Mouse (Mus musculus) right cerebral cortex, postnatal 4 days (tissue): ENCODE measurements at regions not wholly inside any gene's neighbourhood (a gene's known extent, or its start where the extent isn't known, plus 50 kb on each side); places are given as distances from the start of the nearest gene placed in this dataset.

Experiments
- DNase-seq: peaks from one replicate; pipeline ENCODE4 v3.0.0-alpha.2; 2022

DNA sequence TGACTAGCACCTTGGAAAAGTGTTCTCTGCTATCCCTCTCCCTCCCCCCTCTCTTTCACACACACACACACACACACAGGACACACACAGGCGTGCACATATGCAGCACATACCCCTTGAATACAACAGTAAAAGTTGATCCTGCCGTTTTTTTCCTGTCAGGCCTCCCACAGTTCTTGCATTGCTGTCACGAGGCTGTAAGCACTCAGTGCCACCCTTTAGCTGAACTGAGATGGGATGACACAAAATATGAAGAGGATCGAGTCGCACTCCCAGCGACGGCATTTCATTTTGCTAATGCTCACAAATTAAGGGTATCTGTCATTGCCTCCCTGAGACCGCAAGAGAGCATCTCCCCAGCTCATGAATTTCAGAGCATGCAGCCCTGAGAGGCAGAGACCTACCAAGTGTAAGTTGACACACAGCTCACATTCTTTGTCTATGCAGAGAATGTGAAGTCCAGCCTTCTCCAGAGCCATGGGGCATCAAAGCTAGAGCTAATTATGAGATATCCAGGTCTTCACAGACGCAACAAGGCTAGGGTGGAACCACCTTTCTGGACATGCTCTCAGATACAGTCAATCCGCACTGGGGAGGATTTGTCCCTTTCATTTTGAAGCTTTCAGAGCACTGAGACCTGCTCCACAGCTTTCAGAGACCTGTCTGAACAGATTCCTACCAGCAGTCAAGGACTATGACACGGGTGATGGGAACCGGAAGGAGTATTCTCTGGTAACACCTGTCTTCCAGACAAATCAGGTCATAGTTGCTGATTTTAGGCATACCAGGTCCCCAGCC is 152.3 kb downstream of the Cmpk2 start:
- peak; percentile 17 for DNase-seq

DNA sequence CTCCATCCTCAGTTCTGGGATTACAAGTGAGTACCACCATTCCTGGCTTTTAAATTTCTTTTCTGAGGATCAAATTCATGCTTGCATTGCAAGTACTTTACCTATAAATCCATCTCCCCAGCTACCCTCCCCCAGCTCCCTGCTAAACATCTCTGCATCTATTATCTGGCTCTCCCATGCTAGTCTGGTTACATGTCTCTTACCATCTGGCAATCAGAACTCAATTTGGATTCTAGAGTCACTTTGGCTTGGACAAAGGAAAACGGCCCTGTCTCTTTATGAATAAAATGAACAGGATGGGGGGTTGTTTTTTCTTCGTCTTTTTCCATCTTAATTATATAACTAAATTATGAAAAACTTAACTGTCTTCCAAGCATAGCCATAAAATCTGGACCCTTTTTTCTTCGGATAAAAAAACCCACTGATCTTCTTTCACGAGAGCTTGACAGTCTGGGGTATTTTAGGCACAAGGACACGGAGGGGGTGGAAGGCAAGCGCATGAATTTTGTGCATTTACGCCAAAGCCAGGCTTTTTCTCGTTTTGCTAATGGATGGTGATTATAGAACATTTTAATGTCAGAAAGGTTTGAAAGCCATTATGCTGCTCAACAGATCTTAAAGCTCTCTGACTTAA is 151.6 kb downstream of the Cmpk2 start:
- peak; percentile 19 for DNase-seq

DNA sequence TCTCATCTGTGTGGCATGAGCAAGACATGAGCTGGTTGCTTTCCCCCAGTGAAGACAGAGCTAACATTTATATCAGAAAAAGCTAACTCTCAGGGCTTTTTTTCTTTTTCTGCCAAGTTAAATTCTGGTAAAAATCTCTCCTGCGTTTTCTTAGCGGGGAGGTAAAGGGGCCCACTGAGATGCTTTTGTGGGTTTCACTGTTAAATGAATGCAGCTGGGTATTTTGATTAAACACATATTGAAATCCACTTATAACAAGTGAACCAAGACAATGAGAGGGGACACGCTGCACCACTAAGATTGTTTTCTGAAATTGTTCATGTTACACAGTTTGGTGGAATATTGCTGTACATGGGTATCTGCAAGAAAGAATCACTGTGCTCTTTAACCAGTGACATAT is 149.0 kb downstream of the Cmpk2 start:
- DNase-seq: no peak

DNA sequence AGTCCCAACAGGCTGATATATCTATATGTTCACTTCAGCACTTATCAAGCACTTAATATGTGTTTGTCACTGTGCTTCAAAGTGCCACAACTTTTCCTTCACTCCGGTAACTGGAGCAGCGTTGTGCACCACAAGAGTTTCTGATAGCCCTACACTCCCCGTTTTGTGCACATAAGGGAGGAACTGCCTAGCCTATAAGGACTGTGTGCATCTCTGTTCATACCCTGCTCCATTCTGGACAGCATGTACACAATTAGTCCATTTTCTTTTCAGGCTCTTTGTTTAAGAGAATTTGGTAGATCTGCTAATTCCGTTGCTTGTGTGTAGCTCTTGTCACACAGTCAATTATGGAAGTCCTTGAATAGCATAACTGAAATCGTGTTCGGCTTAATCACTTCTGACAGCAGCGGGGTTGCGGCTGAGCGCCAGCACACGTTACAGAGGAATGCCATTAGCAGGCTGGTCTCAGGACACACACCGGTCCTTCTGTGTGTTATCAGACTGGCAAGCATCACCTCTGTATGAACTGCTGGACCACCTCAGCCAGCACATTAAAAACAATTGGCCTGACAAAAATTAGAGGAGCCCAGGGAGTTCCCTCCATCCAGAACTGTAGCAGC is 144.2 kb downstream of the Cmpk2 start:
- no peak for DNase-seq

DNA sequence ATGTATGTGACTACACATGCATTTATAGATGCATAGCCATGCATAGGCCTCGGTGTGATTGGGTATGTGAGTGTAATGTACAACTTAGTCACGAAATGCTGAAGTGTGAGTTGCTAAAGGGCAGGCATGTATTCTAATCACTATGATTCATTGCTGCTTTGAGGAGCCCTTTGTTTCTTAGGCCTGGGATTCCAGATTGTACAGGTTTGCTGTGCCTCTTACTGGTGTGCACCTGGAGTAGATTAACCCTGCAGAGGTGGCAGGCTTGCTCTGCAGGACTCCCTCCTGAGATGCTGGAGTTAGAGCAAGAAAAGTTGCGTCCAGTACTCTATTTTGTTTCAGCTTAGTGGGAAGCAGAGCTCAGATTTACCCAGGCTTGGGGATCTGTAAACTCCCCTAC is 141.1 kb downstream of the Cmpk2 start:
- DNase-seq: no peak

DNA sequence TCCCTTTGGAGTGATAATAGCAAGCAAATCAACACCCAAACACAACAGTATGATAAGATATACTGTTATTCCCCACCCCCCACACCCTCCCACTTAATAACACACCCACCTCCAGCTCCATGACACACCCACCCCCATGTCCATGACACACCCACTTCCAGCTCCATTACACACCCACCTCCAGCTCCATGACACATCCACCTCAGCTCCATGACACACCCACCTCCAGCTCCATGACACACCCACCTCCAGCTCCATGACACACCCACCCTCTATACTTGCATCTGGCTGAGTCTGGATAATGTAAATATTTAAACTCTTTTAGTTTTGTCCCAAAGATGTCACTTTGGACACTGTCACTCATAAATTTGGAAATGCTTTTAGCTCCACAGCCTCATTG is 129.5 kb downstream of the Cmpk2 start:
- no peak for DNase-seq

DNA sequence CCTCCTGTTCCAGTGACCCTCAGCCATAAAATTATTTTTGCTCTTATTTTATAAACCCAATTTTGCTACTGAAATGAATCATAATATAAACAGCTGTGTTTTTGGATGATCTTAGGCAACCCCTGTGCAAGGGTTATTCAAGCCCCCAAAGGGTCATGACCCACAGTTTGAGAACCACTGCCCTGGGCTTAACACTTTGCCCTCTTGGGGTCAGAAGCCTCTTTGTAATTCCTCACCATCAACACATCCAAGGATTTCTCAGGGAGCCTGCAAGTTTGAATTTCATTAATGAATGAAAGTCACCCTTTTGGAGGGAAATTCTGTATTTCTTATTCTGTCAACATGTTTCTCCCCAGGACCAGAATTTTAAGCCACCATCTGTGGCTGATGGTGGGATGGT is 123.1 kb downstream of the Cmpk2 start:
- no peak for DNase-seq

DNA sequence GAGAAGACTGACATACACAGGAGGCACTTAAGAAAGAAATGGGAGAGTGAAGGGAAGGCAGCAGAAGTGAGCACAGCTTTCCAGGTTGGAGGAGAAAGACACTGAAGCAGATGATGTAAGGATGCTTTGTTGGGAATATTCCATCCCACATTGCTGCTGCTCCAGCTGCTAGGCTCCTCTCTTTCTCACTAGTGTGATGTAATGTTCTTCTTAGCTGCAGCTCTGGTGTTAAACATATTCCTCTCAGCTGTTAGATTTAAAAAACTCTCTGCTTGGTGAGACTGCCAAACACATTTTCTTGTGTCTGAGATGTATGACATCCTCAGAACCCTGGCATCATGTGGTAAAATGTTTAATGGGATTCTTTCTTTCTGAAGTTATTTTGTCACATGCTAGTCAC is 120.1 kb downstream of the Cmpk2 start:
- no peak for DNase-seq

DNA sequence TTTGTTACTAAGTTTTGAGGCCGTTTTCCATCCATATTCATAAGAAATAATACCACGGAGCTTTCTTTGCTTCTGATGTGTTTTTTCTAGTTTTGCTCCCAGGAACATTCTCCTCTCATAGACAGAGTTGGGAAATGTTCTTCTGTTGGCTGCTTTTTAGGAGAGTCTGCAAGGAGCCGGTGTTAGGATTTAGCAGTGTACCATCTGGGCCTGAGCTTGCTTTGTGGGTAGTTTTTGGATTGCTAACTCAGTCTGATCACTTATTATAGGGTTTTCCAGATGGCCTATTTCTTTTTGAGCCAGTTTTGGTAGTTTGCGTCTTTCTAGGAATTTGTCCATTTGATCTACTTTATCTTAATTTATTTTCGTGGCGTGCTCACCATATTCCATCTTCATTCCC is 108.4 kb downstream of the Cmpk2 start:
- DNase-seq: no peak

DNA sequence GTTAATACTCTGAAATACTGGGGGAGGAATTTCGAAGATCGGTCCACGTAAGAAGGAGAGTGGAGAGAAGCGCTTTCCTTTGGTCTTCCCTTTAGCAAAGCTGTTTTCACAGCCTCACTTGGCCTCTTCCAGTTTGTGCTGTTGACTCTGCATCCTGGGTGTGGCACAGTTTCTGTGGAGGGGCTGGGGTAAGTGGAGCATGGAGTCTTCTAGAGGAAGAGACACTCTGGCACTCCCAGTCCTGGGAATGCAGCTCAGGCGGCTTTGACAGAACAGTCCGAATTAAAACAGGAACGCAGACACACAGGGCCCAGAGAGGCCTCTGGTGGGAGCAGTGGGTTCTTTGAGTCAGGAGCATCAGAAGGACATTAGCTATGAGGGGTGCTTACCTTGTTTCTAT is 102.6 kb downstream of the Cmpk2 start:
- DNase-seq: no peak

DNA sequence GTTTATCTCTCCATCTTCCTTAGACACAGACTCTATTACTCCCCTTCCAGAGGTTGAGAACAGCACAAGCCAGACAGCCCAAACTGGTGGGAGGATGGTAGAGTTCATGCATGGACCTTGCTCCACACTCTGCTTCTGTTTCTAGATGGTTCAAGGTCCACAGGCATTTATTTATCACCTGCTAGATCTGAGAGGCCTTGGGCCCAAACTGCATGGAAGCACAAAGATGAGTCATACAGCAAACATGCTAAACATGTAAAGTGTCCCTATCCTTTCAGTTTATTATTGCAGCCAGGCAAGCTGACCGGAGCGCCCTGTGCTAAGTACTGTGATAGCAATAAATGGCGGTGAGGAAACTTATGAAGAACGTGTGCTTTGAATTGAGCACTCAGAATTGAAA is 98.4 kb downstream of the Cmpk2 start:
- no peak for DNase-seq

DNA sequence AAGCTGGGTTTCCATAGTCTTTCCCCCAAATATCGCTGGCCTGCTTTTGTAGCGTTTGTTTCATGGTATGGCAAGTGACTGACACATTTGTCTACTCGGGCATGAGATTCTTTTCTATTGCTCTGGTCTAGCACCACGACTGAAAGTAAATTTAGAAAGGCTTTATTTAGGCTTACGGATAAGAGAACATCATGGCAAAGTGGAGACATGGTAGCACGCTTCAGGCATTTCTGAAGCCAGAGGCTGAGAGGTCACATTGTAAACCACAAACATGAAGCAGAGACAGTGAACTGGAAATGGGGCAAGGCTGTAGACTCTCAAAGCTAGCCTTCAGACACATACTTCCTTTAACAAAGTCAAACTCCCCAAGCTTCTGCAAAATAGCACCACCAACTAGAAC is 93.9 kb downstream of the Cmpk2 start:
- no peak for DNase-seq

DNA sequence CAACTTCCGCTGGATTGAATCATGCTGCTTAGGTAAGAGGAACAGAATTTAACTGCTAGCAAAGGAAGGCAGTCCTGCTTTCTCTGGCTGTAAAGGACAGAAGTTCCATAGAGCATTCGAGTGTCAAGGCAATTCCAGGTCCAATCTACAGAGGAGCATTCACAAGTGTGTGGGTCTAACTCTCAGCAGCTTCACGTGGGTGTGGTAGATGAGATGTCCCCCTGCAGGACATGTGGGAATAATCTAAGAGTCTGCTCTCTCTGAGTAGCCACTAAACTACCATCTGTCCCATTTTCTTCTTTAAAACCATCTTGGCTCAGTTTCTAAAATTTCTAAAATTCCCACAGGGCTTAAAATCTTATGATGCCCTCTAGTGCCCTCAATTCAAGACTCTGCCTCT is 90.6 kb downstream of the Cmpk2 start:
- DNase-seq: no peak

DNA sequence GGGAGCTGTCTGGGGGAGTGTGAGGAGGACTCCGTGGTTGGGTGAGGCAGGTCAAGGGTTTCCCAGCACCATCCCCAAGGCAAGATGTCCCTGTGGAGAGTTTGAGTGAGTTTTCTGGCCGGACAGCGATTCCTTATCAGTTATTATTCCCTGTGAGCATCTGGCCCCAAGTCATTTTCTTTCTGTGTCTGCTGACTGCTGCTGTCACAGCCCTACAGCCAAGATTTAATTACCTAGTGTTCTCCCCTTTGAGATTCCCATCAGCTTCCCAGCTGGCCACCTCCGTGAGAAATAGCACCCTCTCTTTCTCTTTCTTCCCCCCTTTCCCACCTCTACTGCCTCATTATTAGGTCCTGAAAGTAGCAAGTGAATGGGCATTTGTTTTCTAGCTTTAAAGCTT is 88.4 kb downstream of the Cmpk2 start:
- DNase-seq: no peak

DNA sequence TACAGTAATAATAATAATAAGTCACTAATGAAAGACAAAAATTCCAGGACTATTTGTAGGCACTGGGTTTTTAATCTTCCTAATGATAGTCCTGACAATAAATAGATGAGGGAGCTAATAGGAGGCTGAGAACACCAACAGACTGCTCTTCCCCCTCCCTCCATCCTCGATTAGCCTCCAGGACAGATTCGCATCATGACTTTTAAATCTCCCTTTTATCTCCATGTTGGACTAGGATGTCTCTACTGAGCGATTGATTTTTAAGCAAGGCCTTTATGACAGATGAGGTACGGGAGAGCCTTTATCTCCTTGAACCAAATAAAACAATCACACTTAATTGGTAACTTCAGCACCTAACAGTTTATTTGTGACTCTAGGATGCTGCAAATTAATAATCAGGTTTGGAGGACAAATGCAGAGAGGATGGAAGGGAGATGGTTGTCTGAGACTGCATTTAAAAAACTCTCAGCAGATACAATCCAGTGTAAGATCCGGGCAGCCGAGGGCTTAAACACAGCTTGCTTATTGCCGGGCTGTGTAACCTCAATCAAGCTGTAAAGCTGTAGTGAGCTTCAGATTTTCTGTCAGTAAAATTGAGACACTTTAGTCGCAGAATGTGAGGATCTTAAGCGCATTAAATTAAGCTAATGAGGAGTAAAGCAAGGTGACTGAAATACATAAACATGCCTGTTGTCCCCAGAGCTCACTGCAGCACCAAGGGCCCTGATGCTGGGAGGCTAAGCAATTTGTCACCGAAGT is 82.3 kb downstream of the Cmpk2 start:
- DNase-seq: no peak

DNA sequence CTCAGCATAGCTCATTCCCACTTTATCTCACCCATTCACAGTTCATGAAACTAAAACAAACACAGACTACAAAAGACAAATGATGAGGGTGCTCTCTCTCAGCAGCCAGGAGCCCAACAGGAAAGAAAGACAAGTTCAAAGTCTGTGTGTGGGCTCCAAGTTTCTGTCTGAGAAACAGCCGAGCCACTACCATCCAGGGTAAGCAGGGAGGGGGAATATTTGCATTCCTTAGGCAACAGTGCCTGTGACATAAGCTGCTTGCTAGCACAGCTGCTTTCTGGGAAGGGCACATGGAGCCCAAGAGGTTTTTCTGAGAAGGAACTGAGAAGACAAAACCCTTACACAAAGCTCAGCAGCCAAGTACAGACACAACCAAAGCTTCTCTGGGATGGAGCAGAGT is 78.5 kb downstream of the Cmpk2 start:
- DNase-seq: no peak

DNA sequence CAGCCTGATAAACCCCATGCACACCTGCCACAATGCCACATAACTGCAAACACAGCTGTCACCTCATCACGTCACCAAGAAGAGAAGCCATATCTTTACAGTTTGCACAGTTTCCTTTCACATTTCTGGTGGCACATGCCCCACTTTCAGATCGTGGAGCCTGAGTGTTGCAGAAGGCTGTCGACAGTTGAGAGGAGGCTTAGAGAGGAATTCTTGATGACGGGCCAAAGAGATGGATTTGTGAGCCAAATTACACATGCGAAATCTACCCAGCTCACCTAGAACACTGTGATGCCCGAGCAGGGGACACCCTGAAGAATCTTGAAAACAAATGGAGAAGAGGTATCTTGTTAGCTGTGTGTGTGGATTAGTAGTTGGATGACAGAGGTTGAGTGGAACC is 77.4 kb downstream of the Cmpk2 start:
- DNase-seq: no peak

DNA sequence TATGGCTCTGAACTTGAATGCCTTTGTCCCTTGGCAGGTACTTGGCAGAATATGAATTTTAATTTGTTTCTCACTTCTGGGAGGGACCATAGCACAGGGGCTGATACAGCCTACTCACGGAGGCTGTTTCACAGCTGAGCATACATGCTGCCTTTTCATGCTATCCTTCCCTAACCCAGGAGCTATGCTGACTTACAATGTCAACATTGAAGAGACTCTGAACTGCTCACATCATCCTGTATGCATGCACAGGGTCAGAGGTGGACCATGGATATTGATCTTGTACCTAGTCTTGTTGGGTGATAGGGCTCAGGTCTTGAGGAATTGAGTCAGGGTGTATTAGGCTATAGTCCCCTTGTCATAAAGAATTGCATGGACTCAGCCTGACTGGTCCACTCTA is 74.5 kb downstream of the Cmpk2 start:
- DNase-seq: no peak

DNA sequence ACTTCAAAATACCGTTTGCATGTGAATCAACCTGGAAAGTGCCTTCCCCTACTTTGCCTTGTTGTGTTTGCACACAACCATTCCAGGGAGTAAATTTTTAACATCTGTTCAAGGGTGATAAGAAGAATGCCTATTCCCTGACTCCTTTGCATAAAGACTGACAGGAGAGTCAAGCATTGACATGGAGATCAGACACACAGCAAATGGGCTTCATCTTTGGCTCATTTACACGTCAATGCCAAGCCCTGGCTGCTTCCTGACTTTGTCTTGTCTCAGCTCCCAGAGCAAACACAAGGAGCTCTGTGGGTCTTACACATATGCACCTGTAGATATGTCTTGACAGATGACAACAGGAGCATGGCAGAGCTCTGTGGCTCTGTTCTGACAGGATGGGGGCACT is 73.4 kb downstream of the Cmpk2 start:
- no peak for DNase-seq

DNA sequence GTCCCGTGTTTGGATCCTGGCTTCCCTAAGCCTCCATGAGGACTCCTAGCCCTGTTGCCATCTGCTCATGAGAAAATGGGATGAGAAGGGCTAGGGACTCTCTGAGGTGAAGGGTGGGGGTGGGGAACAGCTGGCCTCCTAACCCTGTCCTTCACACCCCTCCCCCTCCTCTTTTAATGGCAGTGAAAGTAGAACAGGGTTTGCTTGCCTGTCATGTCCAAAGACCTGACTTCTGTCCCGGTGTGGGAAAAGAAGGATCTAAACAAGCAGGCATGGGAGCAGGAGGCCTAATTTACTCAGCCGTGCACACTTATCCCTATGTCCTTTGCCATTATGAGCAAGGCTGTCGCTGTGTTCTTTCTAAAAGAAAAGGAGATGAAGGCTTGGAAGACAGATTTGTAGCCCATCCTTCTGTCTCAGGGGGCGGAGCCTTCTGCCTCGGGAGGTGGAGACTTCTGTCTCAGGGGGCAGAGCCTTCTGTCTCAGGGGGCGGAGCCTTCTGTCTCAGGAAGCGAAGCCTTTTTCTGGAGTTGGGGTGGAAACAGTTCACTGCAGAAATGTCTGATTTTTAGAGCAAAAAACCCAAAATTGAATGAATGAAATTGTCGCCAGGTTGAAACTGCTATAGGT is 66.4 kb downstream of the Cmpk2 start:
- DNase-seq: peak; percentile 21

DNA sequence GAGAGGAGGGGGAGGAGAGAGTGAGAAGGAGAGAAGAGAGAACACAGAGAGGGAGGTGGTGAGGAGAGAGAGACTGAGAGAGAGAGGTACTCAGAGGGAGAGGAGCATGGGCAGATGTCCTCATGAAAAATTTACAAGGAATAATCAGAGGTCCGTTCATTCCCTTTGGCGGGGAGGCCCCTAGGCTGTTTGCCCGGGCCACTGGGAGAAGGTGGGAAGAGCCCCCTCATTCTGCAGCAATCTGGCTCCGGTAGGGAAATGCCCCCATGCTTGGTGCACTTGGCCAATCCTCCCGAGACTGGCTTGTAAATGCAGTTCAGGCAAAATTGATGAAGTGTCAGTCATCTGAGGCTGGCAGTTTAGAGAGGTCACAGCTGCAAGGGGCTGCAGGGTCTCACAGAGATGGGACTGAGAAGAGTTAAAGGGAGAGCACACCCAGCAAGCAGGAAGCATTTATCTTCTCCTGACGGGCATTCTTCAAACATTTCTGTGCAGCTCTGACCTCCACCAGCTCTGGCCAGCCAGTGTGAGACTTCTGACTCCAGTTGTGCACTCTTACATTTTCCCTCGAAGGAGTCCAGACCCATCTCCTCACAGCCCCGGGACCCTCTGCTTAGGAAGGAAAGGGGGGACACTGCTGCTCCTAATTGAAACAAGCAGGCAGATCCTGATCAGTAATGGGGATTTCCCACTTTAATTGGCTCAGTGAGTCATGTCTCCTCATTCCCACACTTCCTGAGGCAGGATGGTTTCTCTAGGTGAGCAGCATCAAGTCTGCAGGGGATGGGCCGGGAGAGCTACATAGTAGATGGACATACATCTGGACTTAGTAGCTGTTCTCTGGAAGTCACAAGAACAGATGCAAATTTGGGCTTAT is 65.5 kb downstream of the Cmpk2 start:
- peak; percentile 19 for DNase-seq

DNA sequence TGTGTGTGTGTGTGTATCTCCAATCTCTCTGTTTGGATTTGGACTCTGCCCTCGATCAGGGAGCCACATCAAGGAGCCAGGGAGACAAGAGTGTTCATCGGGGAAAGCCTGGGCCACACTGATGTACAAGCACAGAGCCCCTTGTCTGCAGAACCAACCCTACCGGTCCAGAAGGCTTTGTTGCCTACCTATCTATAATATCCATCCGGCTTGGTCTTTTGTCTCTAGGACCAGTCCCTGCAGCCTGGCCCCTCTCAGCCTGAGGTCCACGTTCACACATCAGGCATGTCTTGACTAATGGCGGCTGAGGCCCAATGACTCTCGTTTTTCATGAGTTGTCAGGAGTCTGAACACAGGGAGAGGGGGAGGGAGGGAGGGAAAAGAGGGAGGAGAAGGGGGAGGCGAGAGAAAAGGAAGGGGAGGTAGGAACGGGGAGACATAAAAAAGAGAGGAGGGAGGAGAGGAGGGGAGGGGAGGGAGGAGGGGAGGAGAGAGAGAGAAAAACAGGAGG is 64.7 kb downstream of the Cmpk2 start:
- peak; percentile 23 for DNase-seq
